Mouse (Mus musculus): ENCODE measurements at regions not wholly inside any gene's neighbourhood (a gene's known extent, or its start where the extent isn't known, plus 50 kb on each side); places are given as distances from the start of the nearest gene placed in this dataset.

GRCm38 (mm10) chr19:32881443-32881842 lies 124.1 kb downstream of the Pten start:
- H3K4me3 ChIP-seq (ENCODE audit: inconsistent target) = no peak overlapping the region
- WGBS (ENCODE audit: missing documents) = 47% methylated on average over 3 of the region's 3 CpGs
- H3K27ac ChIP-seq = no peak overlapping the region
- no peaks in the 10 kb centered on the region for H3K36me3 ChIP-seq (ENCODE audit: inconsistent target)
- H3K79me2 ChIP-seq (ENCODE audit: inconsistent target) = no peaks in the 10 kb centered on the region

GRCm38 (mm10) chr19:32884279-32884678 lies 127.0 kb downstream of the Pten start:
- WGBS (ENCODE audit: missing documents) = 95% methylated on average over 2 of the region's 3 CpGs
- Histone ChIP-seq H3K27ac (no peak overlapping the region), H3K79me2 (ENCODE audit: inconsistent target) (no peaks in the 10 kb centered on the region), H3K4me3 (ENCODE audit: inconsistent target) (no peak overlapping the region), H3K36me3 (ENCODE audit: inconsistent target) (no peaks in the 10 kb centered on the region)

GRCm38 (mm10) chr19:32885481-32886131 lies 128.3 kb downstream of the Pten start:
- Histone ChIP-seq H3K4me3 (ENCODE audit: inconsistent target) (no peak overlapping the region), H3K79me2 (ENCODE audit: inconsistent target) (no peaks in the 10 kb centered on the region), H3K36me3 (ENCODE audit: inconsistent target) (no peaks in the 10 kb centered on the region), H3K27ac (no peak overlapping the region)
- 94% methylated on average over 12 of the region's 12 CpGs for WGBS (ENCODE audit: missing documents)

GRCm38 (mm10) chr19:32887190-32887589 lies 129.9 kb downstream of the Pten start:
- Histone ChIP-seq H3K79me2 (ENCODE audit: inconsistent target) (no peaks in the 10 kb centered on the region), H3K4me3 (ENCODE audit: inconsistent target) (no peak overlapping the region), H3K27ac (no peak overlapping the region), H3K36me3 (ENCODE audit: inconsistent target) (no peaks in the 10 kb centered on the region)
- 54% methylated on average over 7 of the region's 7 CpGs for WGBS (ENCODE audit: missing documents)

GRCm38 (mm10) chr19:32888616-32889305 lies 131.5 kb downstream of the Pten start:
- no peak overlapping the region for H3K4me3 ChIP-seq (ENCODE audit: inconsistent target)
- no peaks in the 10 kb centered on the region for H3K79me2 ChIP-seq (ENCODE audit: inconsistent target)
- H3K36me3 ChIP-seq (ENCODE audit: inconsistent target) = no peaks in the 10 kb centered on the region
- no peak overlapping the region for H3K27ac ChIP-seq
- 67% methylated on average over 12 of the region's 12 CpGs for WGBS (ENCODE audit: missing documents)

GRCm38 (mm10) chr19:32890801-32891200 lies 133.5 kb downstream of the Pten start:
- Histone ChIP-seq H3K4me3 (ENCODE audit: inconsistent target) (no peak overlapping the region), H3K27ac (no peak overlapping the region), H3K79me2 (ENCODE audit: inconsistent target) (no peaks in the 10 kb centered on the region), H3K36me3 (ENCODE audit: inconsistent target) (no peaks in the 10 kb centered on the region)
- 77% methylated on average over 5 of the region's 6 CpGs for WGBS (ENCODE audit: missing documents)

- H3K36me3 ChIP-seq (ENCODE audit: inconsistent target) = no peaks in the 10 kb centered on the region
- no peak overlapping the region for H3K4me3 ChIP-seq (ENCODE audit: inconsistent target)
- 86% methylated on average over 5 of the region's 5 CpGs for WGBS (ENCODE audit: missing documents)
- no peaks in the 10 kb centered on the region for H3K79me2 ChIP-seq (ENCODE audit: inconsistent target)
- H3K27ac ChIP-seq = no peak overlapping the region
Measured at GRCm38 (mm10) chr19:32892469-32892868, 135.2 kb downstream of the Pten start.

- no peaks in the 10 kb centered on the region for H3K79me2 ChIP-seq (ENCODE audit: inconsistent target)
- peak overlapping the region; percentile 64 for H3K27ac ChIP-seq
- H3K4me3 ChIP-seq (ENCODE audit: inconsistent target) = no peak overlapping the region
- H3K36me3 ChIP-seq (ENCODE audit: inconsistent target) = no peaks in the 10 kb centered on the region
- WGBS (ENCODE audit: missing documents) = 18% methylated on average over 7 of the region's 7 CpGs
Measured at GRCm38 (mm10) chr19:32903454-32904108, 146.3 kb downstream of the Pten start.

- Histone ChIP-seq H3K36me3 (ENCODE audit: inconsistent target) (no peaks in the 10 kb centered on the region), H3K27ac (peak overlapping the region; percentile 64), H3K79me2 (ENCODE audit: inconsistent target) (no peaks in the 10 kb centered on the region), H3K4me3 (ENCODE audit: inconsistent target) (no peak overlapping the region)
- WGBS (ENCODE audit: missing documents) = 17% methylated on average over 7 of the region's 7 CpGs
Measured at GRCm38 (mm10) chr19:32904517-32904916, 147.2 kb downstream of the Pten start.

- H3K27ac ChIP-seq = peak overlapping the region; percentile 64
Measured at GRCm38 (mm10) chr19:32905901-32906431, 148.7 kb downstream of the Pten start.

GRCm38 (mm10) chr19:32906820-32907219 lies 149.5 kb downstream of the Pten start:
- WGBS (ENCODE audit: missing documents) = 35% methylated on average over 5 of the region's 5 CpGs
- Histone ChIP-seq H3K36me3 (ENCODE audit: inconsistent target) (no peaks in the 10 kb centered on the region), H3K27ac (peak overlapping the region; percentile 64), H3K4me3 (ENCODE audit: inconsistent target) (no peak overlapping the region), H3K79me2 (ENCODE audit: inconsistent target) (no peaks in the 10 kb centered on the region)

More at GRCm38 (mm10) chr19:32905901-32906431, 148.7 kb downstream of the Pten start:
- no peaks in the 10 kb centered on the region for H3K79me2 ChIP-seq (ENCODE audit: inconsistent target)
- H3K4me3 ChIP-seq (ENCODE audit: inconsistent target) = no peak overlapping the region
- no peaks in the 10 kb centered on the region for H3K36me3 ChIP-seq (ENCODE audit: inconsistent target)
- WGBS (ENCODE audit: missing documents) = 0% methylated on average over 8 of the region's 8 CpGs

GRCm38 (mm10) chr19:32910050-32910462 lies 152.8 kb downstream of the Pten start:
- no peak overlapping the region for H3K27ac ChIP-seq
- H3K79me2 ChIP-seq (ENCODE audit: inconsistent target) = no peaks in the 10 kb centered on the region
- WGBS (ENCODE audit: missing documents) = 98% methylated on average over 4 of the region's 4 CpGs
- no peak overlapping the region for H3K4me3 ChIP-seq (ENCODE audit: inconsistent target)
- no peaks in the 10 kb centered on the region for H3K36me3 ChIP-seq (ENCODE audit: inconsistent target)

- H3K27ac ChIP-seq = no peak overlapping the region
- H3K4me3 ChIP-seq (ENCODE audit: inconsistent target) = no peak overlapping the region
- H3K79me2 ChIP-seq (ENCODE audit: inconsistent target) = no peaks in the 10 kb centered on the region
- WGBS (ENCODE audit: missing documents) = 88% methylated on average over 3 of the region's 3 CpGs
- H3K36me3 ChIP-seq (ENCODE audit: inconsistent target) = no peaks in the 10 kb centered on the region
Measured at GRCm38 (mm10) chr19:32912323-32912722, 155.0 kb downstream of the Pten start.

- WGBS (ENCODE audit: missing documents) = 80% methylated on average over 8 of the region's 8 CpGs
- H3K4me3 ChIP-seq (ENCODE audit: inconsistent target) = no peak overlapping the region
Measured at GRCm38 (mm10) chr19:32916507-32917280, 159.4 kb downstream of the Pten start.

More at GRCm38 (mm10) chr19:32916507-32917280, 159.4 kb downstream of the Pten start:
- Histone ChIP-seq H3K27ac (no peak overlapping the region), H3K36me3 (ENCODE audit: inconsistent target) (no peaks in the 10 kb centered on the region), H3K79me2 (ENCODE audit: inconsistent target) (no peaks in the 10 kb centered on the region)

Measured in macrophage (primary cell).